Mouse (Mus musculus) forebrain, postnatal 0 days (tissue): ENCODE data around the gene Ibtk. TPM values are rescaled to one million over a fixed set of nuclear protein-coding genes. Genes with fewer than 3 reads are reported as not detected.
A peak's percentile ranks its signal among the peaks of the same experiment; 100 is the strongest.

Experiments used
- ATAC-seq: fragments of 200-750 bp; cut with Nextera tagmentation; 2 replicates; pipeline ENCODE4 v1.8.0; 2017; ENCODE audit warnings: mild to moderate bottlenecking, moderate library complexity
- DNase-seq: peaks from one replicate; pipeline ENCODE4 v3.0.0-alpha.2; 2015
- H3K27ac ChIP-seq: fragments of 300-500 bp; sonication (generic); 2 replicates; pipeline ENCODE4 v1.5.1; 2014; ENCODE audit warnings: low read depth, mild to moderate bottlenecking, antibody characterized with exemption, low read length, moderate library complexity, mixed read lengths
- H3K27me3 ChIP-seq: fragments of 300-500 bp; sonication (generic); 2 replicates; pipeline ENCODE4 v1.6.1; 2014; ENCODE audit warnings: mild to moderate bottlenecking, low read length, mixed read lengths; ENCODE audit not compliant: insufficient read depth
- H3K36me3 ChIP-seq: fragments of 300-500 bp; sonication (generic); 2 replicates; pipeline ENCODE4 v1.6.1; 2014; ENCODE audit warnings: mild to moderate bottlenecking, moderate library complexity; ENCODE audit not compliant: insufficient read depth
- H3K4me1 ChIP-seq: fragments of 300-500 bp; sonication (generic); 2 replicates; pipeline ENCODE4 v1.6.1; 2014; ENCODE audit warnings: antibody characterized with exemption; ENCODE audit not compliant: insufficient read depth
- H3K4me2 ChIP-seq: fragments of 300-500 bp; sonication (generic); 2 replicates; pipeline ENCODE4 v1.6.1; 2014; ENCODE audit warnings: low read depth, mild to moderate bottlenecking, moderate library complexity
- H3K4me3 ChIP-seq: fragments of 300-500 bp; sonication (generic); 2 replicates; pipeline ENCODE4 v1.5.1; 2014; ENCODE audit warnings: low read depth, low read length, mixed read lengths
- H3K9ac ChIP-seq: fragments of 300-500 bp; sonication (generic); 2 replicates; pipeline ENCODE4 v1.6.1; 2014; ENCODE audit warnings: mild to moderate bottlenecking
- H3K9me3 ChIP-seq: fragments of 300-500 bp; sonication (generic); 2 replicates; pipeline ENCODE4 v1.6.1; 2016; ENCODE audit warnings: low read length
- CTCF ChIP-seq: sonication (generic); IDR thresholded peaks from 2 replicates; pipeline ENCODE4 v1.5.1; 2016; ENCODE audit warnings: antibody characterized with exemption, control low read depth, low read depth
- WGBS: fragments of 180-500 bp; shearing (Covaris S2); extraction: QIAGEN DNeasy Blood & Tissue Kit; methylation state at CpG from one replicate; pipeline ENCODE4 v1.1.7; 2014; 5-methylcytosine and 5-hydroxymethylcytosine counted together
- polyA plus RNA-seq: library from polyadenylated mRNA; unstranded; fragments of >200 nt; fragmentation: Nextera tagmentation; extraction: Ambion mirVana; gene quantifications from 2 replicates; pipeline ENCODE4 v1.2.1, GENCODE M21; 2015
- total RNA-seq: library from RNA; depleted of rRNA; stranded (reverse); fragments of >200 nt; gene quantifications from 2 replicates; pipeline ENCODE4 v1.2.3, GENCODE M21; 2014

The Ibtk gene
- total and polyA plus RNA-seq, 2 experiments from 2014 or later = 16.3 to 25.6 TPM

DNA sequence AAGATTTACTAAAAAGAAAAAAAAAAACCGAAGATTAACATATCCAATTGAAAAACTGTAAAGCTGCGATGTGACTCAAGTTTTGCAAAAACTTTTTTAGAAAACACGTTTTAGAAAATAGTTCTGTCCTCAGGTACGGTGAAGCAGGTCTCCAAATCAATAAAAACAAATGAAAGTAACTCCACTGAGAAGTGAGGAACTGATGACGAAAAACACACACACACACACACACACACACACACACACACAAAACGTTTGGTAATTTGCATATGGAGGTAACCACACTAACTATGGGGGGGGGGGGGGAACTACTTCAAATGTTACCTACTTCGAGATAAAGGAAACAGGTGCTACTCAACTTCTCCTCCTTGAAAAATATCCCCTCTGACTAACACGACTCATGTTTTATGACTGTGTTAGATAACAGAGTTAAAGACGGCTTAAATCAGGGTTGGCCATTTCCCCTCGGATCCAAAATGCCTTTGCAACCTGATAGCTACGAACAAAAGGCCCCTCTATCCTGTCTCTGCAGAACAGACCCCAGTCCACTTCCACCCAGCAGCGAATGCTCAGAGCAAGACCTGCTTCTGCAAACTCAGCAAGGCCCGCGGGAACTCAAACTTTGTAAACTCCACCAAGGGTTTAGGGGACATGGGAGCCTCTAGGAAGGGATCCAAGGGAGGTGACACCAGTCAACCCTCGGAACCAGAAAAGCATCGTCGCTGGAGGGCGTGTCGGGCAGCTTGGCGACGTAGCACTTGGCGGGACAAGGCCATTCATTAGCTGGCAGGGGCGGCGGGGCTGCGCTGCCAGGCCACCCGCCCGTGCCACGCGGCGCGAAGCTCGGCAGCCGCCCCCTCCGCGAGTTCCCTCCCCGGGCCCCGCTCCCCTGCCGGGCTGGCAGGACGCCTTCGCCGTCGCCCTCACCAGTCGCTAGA lies 661 bp downstream of the Ibtk start:
- no peaks in the 10 kb centered on the region for H3K27me3 ChIP-seq
- no peaks in the 10 kb centered on the region; the same call in 1 of the 2 replicates for H3K36me3 ChIP-seq
- WGBS = 1% methylated on average over 43 of the region's 43 CpGs
- H3K4me1 ChIP-seq = 0 out of 2 replicates have a peak, but pooled peaks cover 10% of the 10 kb centered on the region
- H3K4me3 ChIP-seq = peak overlapping the region; percentile 97
- peak overlapping the region; percentile 98 for H3K9ac ChIP-seq
- peak; percentile 83 for DNase-seq
- H3K27ac ChIP-seq = peak overlapping the region; percentile 98
- no peaks in the 10 kb centered on the region for H3K9me3 ChIP-seq
- H3K4me2 ChIP-seq = peak overlapping the region; percentile 82
- ATAC-seq = peak; percentile 80
- TF ChIP-seq CTCF = peak; percentile 52

DNA sequence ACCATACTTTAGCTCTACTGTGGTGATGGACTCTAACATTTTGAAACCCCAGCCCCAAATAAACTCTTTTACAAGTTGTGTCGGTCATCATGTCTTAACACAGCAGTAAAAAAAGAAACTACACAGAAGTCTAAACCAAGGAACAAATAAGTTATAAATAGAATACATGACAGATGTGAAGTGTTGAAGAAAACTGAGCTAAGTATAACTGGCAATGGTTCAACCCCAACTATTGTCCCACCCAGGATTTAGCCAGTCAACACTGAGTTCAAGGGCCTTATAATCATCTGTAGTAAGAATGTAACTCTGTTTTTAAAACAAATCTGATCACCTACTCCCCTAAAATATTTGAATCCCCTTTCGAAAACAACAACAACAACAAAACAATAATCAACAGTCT lies 3.6 kb downstream of the Ibtk start:
- Histone ChIP-seq H3K9ac (no peak overlapping the region), H3K27ac (no peak overlapping the region), H3K9me3 (no peaks in the 10 kb centered on the region), H3K27me3 (no peaks in the 10 kb centered on the region), H3K4me1 (0 out of 2 replicates have a peak, but pooled peaks cover 10% of the 10 kb centered on the region), H3K36me3 (peaks cover 10% of the 10 kb centered on the region), H3K4me3 (no peak overlapping the region), H3K4me2 (no peak overlapping the region)
- WGBS = 91% methylated on average over 2 of the region's 2 CpGs
- ATAC-seq (no peak), DNase-seq (no peak)
- TF ChIP-seq CTCF = no peak

DNA sequence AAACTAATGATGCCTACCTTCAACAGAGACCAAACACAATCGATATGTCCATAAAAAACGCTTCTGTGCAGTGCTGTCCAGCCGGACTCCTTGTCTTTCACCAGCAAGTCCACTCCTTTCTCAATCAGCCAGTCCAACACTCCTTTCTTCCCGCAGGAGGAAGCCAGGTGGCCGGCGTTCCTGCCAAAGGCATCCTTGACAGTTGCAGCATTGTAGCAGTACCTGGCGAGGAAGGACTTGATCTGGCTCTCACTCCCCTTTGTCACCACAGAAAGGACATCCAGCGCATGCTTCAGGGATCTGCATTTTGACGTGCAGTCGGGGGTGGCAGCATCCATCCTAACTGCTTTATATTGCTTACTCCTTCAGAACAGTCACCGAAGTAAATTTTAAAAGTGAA lies 5.8 kb downstream of the Ibtk start:
- no peak overlapping the region for H3K4me3 ChIP-seq
- DNase-seq (no peak), ATAC-seq (no peak)
- no peaks in the 10 kb centered on the region for H3K9me3 ChIP-seq
- no peak for TF ChIP-seq CTCF
- WGBS = 79% methylated on average over 11 of the region's 11 CpGs
- H3K27ac ChIP-seq = no peak overlapping the region
- peaks cover 11% of the 10 kb centered on the region for H3K36me3 ChIP-seq
- H3K27me3 ChIP-seq = no peaks in the 10 kb centered on the region
- 0 out of 2 replicates have a peak, but pooled peaks cover 7% of the 10 kb centered on the region for H3K4me1 ChIP-seq
- H3K9ac ChIP-seq = no peak overlapping the region
- H3K4me2 ChIP-seq = no peak overlapping the region

DNA sequence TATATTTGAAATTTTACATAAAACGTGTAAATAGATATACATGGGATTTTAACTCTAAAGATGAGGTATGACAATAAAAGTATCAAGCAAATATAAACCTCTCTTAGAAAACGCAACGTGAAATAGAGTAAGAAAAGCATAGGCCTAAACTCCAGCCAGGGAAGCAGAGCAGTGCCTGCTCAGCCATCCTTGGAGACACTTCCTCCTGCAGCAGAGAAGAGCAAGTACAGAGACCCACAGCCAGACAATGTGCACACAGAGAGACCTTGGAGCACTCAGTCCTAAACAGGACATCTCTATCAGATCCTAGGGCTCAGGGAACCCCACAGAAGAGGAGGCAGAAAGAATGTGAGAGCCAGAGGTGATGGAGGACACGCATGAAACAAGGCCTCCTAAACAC lies 7.0 kb downstream of the Ibtk start:
- no peak for ATAC-seq
- Histone ChIP-seq H3K27ac (no peak overlapping the region), H3K36me3 (peaks cover 12% of the 10 kb centered on the region), H3K4me1 (no peaks in the 10 kb centered on the region), H3K9me3 (no peaks in the 10 kb centered on the region), H3K9ac (no peak overlapping the region), H3K4me2 (no peak overlapping the region), H3K27me3 (no peaks in the 10 kb centered on the region), H3K4me3 (no peak overlapping the region)
- TF ChIP-seq CTCF = no peak
- WGBS = 84% methylated on average over 4 of the region's 4 CpGs
- DNase-seq = no peak

DNA sequence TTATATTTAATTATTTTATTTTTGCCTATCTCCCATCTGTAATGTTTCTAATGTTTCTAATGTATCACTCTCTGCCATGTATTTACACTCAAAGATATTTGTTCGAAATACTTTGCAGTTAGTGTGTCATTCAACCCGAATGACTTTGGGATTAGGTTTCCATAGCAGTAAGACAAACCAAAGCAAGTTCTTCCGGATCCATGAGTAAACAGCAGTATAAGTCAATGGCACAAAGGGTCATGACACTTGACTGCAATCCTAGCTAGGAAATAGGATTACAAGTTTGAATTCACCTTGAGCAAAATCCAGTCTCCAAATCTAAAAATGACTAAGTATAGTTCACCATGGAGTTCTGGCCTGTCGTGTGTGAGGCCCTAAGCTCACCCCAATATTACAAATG lies 9.9 kb downstream of the Ibtk start:
- Histone ChIP-seq H3K9ac (no peak overlapping the region), H3K4me3 (no peak overlapping the region), H3K27ac (no peak overlapping the region), H3K36me3 (peaks cover 21% of the 10 kb centered on the region), H3K4me1 (no peaks in the 10 kb centered on the region), H3K4me2 (no peak overlapping the region), H3K9me3 (no peaks in the 10 kb centered on the region), H3K27me3 (no peaks in the 10 kb centered on the region)
- DNase-seq (no peak), ATAC-seq (no peak)
- TF ChIP-seq CTCF = no peak
- 87% methylated on average over 4 of the region's 4 CpGs for WGBS

DNA sequence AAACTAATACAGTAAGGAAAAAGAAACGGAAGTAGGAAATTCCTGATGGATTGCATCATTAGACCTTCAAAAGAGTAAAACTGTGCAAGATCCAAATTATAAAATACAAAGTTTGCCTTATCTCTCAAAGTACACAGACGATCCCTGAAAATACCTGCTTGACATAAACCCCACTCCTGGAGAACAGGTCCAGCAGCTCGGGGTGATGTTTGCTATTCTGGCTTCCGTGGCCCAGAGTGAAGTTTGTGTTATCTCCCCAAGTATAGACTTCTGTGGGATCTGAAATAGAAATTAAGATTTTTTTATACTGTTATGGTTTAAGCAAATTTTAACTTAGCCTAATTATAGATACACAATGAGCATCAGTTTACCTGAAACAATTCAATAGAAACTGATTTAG lies 14.3 kb downstream of the Ibtk start:
- H3K36me3 ChIP-seq = peaks cover 38% of the 10 kb centered on the region
- no peak overlapping the region for H3K4me3 ChIP-seq
- H3K9ac ChIP-seq = no peak overlapping the region
- no peak for ATAC-seq
- no peak for TF ChIP-seq CTCF
- H3K27ac ChIP-seq = no peak overlapping the region
- no peaks in the 10 kb centered on the region for H3K4me1 ChIP-seq
- no peak overlapping the region for H3K4me2 ChIP-seq
- no peaks in the 10 kb centered on the region for H3K9me3 ChIP-seq
- no peak for DNase-seq
- no peaks in the 10 kb centered on the region for H3K27me3 ChIP-seq
- WGBS = 92% methylated on average over 4 of the region's 4 CpGs

DNA sequence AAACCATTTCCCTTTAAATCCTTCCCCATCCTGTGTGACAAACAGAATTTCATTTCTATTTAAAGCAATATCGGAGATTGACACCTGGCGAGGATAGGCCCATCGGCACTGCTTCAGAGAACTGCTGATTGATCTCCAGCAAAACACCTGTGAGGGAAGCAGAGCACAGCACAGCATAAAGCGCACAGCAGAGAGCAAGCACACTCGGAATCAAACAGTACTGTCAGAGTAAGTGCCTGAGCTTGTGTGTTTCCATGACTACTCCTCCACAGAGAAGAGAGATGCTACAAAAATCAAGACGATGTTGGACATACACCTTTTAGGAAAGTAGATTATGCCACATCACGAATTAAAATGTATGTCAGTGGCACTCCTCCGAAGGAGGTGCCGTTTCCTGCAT lies 25.1 kb downstream of the Ibtk start:
- H3K4me2 ChIP-seq = no peak overlapping the region
- H3K36me3 ChIP-seq = peaks cover 56% of the 10 kb centered on the region
- ATAC-seq (peak; percentile 81), DNase-seq (peak; percentile 8)
- TF ChIP-seq CTCF = no peak
- H3K27ac ChIP-seq = no peak overlapping the region
- H3K9ac ChIP-seq = no peak overlapping the region
- WGBS = 85% methylated on average over 9 of the region's 9 CpGs
- H3K27me3 ChIP-seq = no peaks in the 10 kb centered on the region
- no peaks in the 10 kb centered on the region for H3K4me1 ChIP-seq
- no peaks in the 10 kb centered on the region for H3K9me3 ChIP-seq
- no peak overlapping the region for H3K4me3 ChIP-seq
